Mouse (Mus musculus) neural tube, embryonic 11.5 days (tissue): Measurements from ENCODE around the gene Slc22a22. TPM values are rescaled to one million over a fixed set of nuclear protein-coding genes. Genes with fewer than 3 reads are reported as not detected.

Experiments used
- ATAC-seq: fragments of 200-750 bp; cut with Nextera tagmentation; 2 replicates; pipeline ENCODE4 v1.8.0; 2017; ENCODE audit warnings: moderate number of reproducible peaks, mild to moderate bottlenecking, moderate TSS enrichment, moderate library complexity; ENCODE audit not compliant: insufficient read depth, low FRiP score, low TSS enrichment
- DNase-seq: peaks from one replicate; pipeline ENCODE4 v3.0.0-alpha.2; 2015; ENCODE audit warnings: low spot score
- H3K27ac ChIP-seq: fragments of 300-500 bp; sonication (generic); 2 replicates; pipeline ENCODE4 v1.5.1; 2014; ENCODE audit warnings: low read depth, mild to moderate bottlenecking, low read length
- H3K27me3 ChIP-seq: fragments of 300-500 bp; sonication (generic); 2 replicates; pipeline ENCODE4 v1.6.1; 2014; ENCODE audit warnings: mild to moderate bottlenecking, low read length, mixed read lengths; ENCODE audit not compliant: control insufficient read depth, insufficient read depth
- H3K36me3 ChIP-seq: fragments of 300-500 bp; sonication (generic); 2 replicates; pipeline ENCODE4 v1.6.1; 2014; ENCODE audit warnings: mild to moderate bottlenecking, low read length, moderate library complexity, mixed read lengths; ENCODE audit not compliant: control insufficient read depth, insufficient read depth
- H3K4me1 ChIP-seq: fragments of 300-500 bp; sonication (generic); 2 replicates; pipeline ENCODE4 v1.6.1; 2014; ENCODE audit warnings: low read length, mixed read lengths; ENCODE audit not compliant: control insufficient read depth, insufficient read depth
- H3K4me2 ChIP-seq: fragments of 300-500 bp; sonication (generic); 2 replicates; pipeline ENCODE4 v1.6.1; 2014; ENCODE audit warnings: low read depth, mild to moderate bottlenecking, moderate library complexity
- H3K4me3 ChIP-seq: fragments of 300-500 bp; sonication (generic); 2 replicates; pipeline ENCODE4 v1.5.1; 2014; ENCODE audit warnings: low read depth, low read length
- H3K9ac ChIP-seq: fragments of 300-500 bp; sonication (generic); 2 replicates; pipeline ENCODE4 v1.6.1; 2014; ENCODE audit warnings: mild to moderate bottlenecking, low read length
- H3K9me3 ChIP-seq: fragments of 300-500 bp; sonication (generic); 2 replicates; pipeline ENCODE4 v1.6.1; 2016; ENCODE audit warnings: low read length; ENCODE audit not compliant: control insufficient read depth
- WGBS: fragments of 180-500 bp; shearing (Covaris S2); extraction: QIAGEN DNeasy Blood & Tissue Kit; methylation state at CpG from one replicate; pipeline ENCODE4 v1.1.7; 2014; 5-methylcytosine and 5-hydroxymethylcytosine counted together
- polyA plus RNA-seq: library from polyadenylated mRNA; unstranded; fragments of >200 nt; fragmentation: Nextera tagmentation; extraction: Ambion mirVana; gene quantifications from 2 replicates; pipeline ENCODE4 v1.2.1, GENCODE M21; 2014

Gene Slc22a22
- polyA plus RNA-seq, 1 experiment from 2014 or later, result not detected

DNA sequence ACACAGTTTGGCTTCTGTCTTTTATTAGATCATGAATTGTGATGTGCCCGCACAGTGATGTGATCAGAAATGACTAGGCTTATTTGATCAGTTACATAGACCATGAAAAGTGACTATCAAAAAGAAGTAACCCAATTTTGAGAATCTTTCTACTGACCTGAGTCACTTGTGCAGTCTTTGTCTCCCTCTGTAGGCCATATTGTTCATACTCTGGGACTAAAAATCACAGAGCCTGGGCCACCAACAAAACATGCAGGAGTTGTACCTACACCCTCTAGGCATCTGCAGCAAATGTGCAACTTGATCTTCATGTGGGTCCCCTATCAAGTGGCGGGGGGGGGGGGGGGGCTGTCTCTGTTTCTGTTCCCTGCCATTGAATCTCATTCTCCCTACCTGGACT, 68.9 kb downstream of the Slc22a22 start:
- Histone ChIP-seq H3K4me3 (no peak overlapping the region), H3K9ac (no peak overlapping the region), H3K27me3 (no peaks in the 10 kb centered on the region), H3K4me2 (no peak overlapping the region), H3K9me3 (no peaks in the 10 kb centered on the region), H3K4me1 (no peaks in the 10 kb centered on the region), H3K36me3 (no peaks in the 10 kb centered on the region), H3K27ac (no peak overlapping the region)
- no peak for DNase-seq
- WGBS, result 55% methylated on average over 2 of the region's 2 CpGs
- ATAC-seq, result no peak

DNA sequence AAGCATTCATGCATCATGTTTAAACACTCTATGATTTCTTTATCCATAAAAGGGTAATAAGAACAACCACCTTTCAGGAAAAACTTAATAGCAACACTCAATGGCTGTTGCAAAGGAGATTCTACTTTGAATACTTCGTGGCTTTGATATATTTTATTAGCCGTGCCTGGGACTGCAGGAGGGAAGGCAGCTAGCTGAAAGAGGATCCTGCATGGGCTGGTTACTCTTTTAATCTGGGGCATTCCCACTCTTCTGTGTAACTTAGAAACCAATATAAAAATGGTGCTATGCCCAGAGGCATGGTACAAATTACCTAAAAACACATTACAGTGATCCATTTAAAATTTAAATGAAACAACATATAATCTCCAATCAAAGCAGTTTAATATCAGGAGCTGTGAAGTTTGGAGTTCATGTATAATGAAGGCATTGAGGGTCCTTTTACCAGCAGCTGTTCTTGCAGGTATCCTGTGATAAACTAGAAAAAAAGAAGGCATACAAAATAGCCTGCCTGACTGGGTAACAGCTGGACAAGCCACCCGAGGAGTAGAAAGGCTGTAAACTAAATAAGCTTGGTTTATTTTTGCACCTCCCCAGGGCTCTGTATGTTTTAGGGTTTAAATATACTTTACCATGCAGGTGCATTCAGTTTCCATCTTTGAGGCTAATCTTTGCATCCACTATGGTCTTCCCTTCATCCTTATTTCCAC, 78.8 kb downstream of the Slc22a22 start:
- Histone ChIP-seq H3K36me3 (no peaks in the 10 kb centered on the region), H3K4me2 (no peak overlapping the region), H3K27ac (no peak overlapping the region), H3K4me3 (no peak overlapping the region), H3K27me3 (no peaks in the 10 kb centered on the region), H3K9me3 (no peaks in the 10 kb centered on the region), H3K4me1 (no peaks in the 10 kb centered on the region), H3K9ac (no peak overlapping the region)
- no peak for DNase-seq
- no peak for ATAC-seq
- WGBS, result 59% methylated on average over 3 of the region's 3 CpGs

DNA sequence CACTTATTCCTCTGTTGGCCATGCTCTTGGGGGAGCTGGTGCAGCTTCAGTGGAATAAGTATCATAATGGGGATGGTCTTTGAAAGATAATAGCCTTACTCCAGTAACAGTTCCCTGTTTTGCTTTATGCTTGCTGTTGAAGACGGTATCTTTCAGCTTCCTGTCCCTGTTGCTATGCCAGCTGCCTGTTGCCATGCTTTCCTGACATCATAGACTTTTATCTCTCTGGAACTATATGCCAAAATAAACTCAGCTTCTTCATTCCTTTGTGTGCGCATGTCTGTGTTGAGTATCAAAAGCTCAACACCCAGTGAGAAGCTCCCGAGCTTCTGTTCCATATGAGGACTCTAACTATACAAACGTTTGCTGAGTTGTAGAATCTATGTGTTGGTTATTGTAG, 83.4 kb downstream of the Slc22a22 start:
- Histone ChIP-seq H3K4me3 (no peak overlapping the region), H3K27me3 (no peaks in the 10 kb centered on the region), H3K4me1 (no peaks in the 10 kb centered on the region), H3K36me3 (no peaks in the 10 kb centered on the region), H3K9ac (no peak overlapping the region), H3K4me2 (no peak overlapping the region), H3K9me3 (no peaks in the 10 kb centered on the region), H3K27ac (no peak overlapping the region)
- 84% methylated on average over 4 of the region's 4 CpGs for WGBS
- ATAC-seq (no peak), DNase-seq (no peak)

DNA sequence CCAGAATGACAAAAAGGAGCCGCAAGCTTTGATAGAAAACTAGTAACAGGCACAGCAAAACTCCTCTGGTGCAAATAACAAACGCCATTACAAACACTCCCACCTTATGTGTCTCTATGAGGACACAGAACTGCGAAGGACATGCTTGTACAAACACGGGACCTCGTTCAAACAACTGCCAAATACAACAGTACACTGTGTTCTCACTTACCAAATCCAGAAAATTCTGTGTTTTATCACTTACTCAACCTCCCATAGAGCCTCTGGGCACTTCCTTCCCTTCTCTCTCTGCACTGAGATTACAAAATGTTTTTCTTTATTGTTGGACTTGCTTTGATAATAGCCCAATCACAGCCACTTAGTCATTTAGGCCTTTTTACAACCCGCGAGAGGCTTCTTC, 97.0 kb downstream of the Slc22a22 start:
- Histone ChIP-seq H3K9me3 (no peaks in the 10 kb centered on the region), H3K4me1 (no peaks in the 10 kb centered on the region), H3K4me3 (no peak overlapping the region), H3K4me2 (no peak overlapping the region), H3K9ac (no peak overlapping the region), H3K27ac (no peak overlapping the region), H3K36me3 (no peaks in the 10 kb centered on the region), H3K27me3 (no peaks in the 10 kb centered on the region)
- no peak for ATAC-seq
- no peak for DNase-seq
- 87% methylated on average over 7 of the region's 7 CpGs for WGBS

DNA sequence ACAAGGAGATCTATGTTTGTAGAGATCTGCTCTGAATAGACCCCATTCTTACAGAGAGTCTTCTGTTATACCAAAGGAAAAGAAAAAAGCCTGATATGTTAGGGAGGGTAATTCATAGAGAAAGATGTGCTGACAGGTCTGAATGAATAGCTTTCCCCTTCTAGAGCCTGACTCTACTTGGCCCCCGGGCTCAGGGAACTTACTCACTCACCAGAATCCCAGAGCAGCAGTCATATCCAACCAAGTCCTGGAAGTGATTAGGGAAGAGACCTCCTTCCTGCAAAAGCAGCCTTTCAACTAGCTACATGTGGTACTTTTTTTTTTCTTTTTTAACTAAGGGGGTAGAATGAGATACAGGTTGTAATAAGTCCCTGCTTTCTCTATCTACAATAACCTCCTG, 111.0 kb downstream of the Slc22a22 start:
- Histone ChIP-seq H3K36me3 (no peaks in the 10 kb centered on the region), H3K4me1 (no peaks in the 10 kb centered on the region), H3K4me2 (no peak overlapping the region), H3K9me3 (no peaks in the 10 kb centered on the region), H3K9ac (no peak overlapping the region), H3K4me3 (no peak overlapping the region), H3K27me3 (no peaks in the 10 kb centered on the region), H3K27ac (no peak overlapping the region)
- 48% methylated on average over 1 of the region's 1 CpGs for WGBS
- ATAC-seq (no peak), DNase-seq (no peak)

DNA sequence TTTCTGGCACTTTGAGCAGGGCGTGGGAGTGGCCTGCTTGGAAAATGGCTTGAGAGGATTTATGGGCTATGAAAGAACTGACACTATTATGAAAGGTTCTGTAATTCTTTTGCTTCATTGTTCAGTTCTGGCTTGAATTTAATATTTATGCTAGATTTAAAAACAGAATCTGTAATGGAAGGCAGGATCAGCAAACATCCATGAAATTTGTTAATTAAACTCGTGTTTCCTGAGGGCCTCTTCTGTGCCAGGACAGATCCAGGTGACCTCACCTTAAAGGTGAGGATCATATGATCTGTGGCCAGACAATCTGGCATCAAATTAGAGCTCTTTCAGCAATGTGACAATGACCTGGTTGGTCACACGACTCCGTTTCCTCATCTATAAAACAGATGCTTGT, 122.1 kb downstream of the Slc22a22 start:
- WGBS, result 90% methylated on average over 4 of the region's 4 CpGs
- Histone ChIP-seq H3K9me3 (no peaks in the 10 kb centered on the region), H3K4me2 (no peak overlapping the region), H3K4me1 (no peaks in the 10 kb centered on the region), H3K4me3 (no peak overlapping the region), H3K27me3 (no peaks in the 10 kb centered on the region), H3K36me3 (no peaks in the 10 kb centered on the region), H3K27ac (no peak overlapping the region), H3K9ac (no peak overlapping the region)
- ATAC-seq, result no peak
- no peak for DNase-seq

DNA sequence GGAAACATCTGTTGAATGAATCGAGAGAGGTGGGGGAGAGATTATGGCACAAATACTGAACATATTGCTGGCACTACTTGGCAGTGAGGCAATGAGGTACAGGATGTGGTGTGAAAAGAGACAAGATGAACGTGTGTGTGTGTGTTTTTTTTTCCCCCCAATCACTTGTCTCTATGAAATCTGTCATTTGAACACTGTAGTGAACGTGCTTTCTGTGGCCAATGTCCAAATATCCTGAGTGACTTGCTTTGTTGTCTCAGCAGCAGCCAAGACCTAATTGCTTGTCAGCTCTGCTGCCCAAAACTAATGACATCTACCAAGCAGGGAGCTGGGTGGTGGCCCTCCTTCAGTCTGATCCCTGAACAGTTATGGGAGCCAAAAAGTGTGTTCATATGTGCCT, 136.9 kb downstream of the Slc22a22 start:
- Histone ChIP-seq H3K4me1 (no peaks in the 10 kb centered on the region), H3K27me3 (no peaks in the 10 kb centered on the region), H3K9ac (no peak overlapping the region), H3K36me3 (no peaks in the 10 kb centered on the region), H3K27ac (no peak overlapping the region), H3K4me3 (no peak overlapping the region), H3K4me2 (no peak overlapping the region), H3K9me3 (no peaks in the 10 kb centered on the region)
- DNase-seq (no peak), ATAC-seq (no peak)
- 60% methylated on average over 3 of the region's 3 CpGs for WGBS

DNA sequence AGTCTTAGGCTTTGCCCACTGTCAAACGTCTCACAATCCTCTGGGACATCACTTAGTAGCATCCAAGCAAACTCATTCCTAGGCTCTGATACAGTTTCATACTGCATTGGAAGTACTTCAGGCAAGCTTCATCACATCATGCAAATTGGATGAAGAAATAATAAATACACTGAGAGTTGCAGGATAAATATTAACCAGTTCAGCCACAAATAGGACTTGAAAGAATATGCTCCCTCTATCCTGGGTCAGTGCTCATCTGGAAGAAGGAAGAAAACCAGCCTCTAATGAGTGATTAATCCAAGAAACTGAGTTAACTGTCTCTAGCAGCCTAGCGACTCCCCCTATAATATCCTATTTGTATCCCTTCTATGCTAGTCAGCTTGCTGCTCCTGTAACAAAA, 146.1 kb downstream of the Slc22a22 start:
- Histone ChIP-seq H3K4me3 (no peak overlapping the region), H3K4me1 (no peaks in the 10 kb centered on the region), H3K9ac (no peak overlapping the region), H3K27ac (no peak overlapping the region), H3K9me3 (no peaks in the 10 kb centered on the region), H3K27me3 (no peaks in the 10 kb centered on the region), H3K36me3 (no peaks in the 10 kb centered on the region), H3K4me2 (no peak overlapping the region)
- no peak for DNase-seq
- 88% methylated on average over 2 of the region's 2 CpGs for WGBS
- ATAC-seq, result no peak

DNA sequence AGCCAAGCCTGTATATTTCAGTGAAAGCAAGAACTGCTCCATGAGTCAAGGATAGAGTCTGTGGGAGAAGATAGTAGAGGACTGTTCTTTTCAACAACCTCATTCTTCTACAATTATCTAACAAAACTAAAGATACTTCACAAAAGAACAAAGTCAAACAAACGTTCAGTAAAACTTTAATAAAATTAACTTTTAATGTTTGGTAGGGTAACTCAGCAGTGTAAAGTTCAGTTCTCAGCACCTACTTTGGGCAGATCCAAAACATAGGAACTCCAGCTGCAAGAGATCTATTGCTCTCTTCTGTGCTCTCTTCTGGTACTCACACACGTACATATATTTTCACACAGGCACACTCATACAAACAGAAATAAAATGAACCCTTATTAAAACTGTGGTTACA, 159.4 kb downstream of the Slc22a22 start:
- Histone ChIP-seq H3K4me1 (no peaks in the 10 kb centered on the region), H3K9me3 (no peaks in the 10 kb centered on the region), H3K27ac (no peak overlapping the region), H3K4me3 (no peak overlapping the region), H3K4me2 (no peak overlapping the region), H3K36me3 (no peaks in the 10 kb centered on the region), H3K27me3 (no peaks in the 10 kb centered on the region), H3K9ac (no peak overlapping the region)
- ATAC-seq (no peak), DNase-seq (no peak)
- 83% methylated on average over 2 of the region's 2 CpGs for WGBS
